ENCODE assay signal across 20 mouse cellular contexts in genomic region chr8:124608972-124609353, GRCm38 (mm10). TPM values are rescaled to one million over a fixed set of nuclear protein-coding genes. Genes with fewer than 3 reads are reported as not detected.
DNase-seq lines count a peak whose midpoint lies in the region; ATAC-seq and TF ChIP-seq lines count a peak whose summit lies in the region.
"Had no signal": no experiment of that assay in that cellular context is flagged by ENCODE, and none has a peak within 500 bp of the region (broad histone marks: within the 10 kb centered on the region; RNA-seq: fewer than 3 reads in every experiment).

No protein-coding gene starts in this region.

- no peak overlapping the region for H3K4me3 ChIP-seq in heart, postnatal 0 days (ENCODE audit: low read depth, low read length)
- no peak overlapping the region for H3K4me3 ChIP-seq in MEL (ENCODE audit: control insufficient read depth in 1 of 2, insufficient read depth in 1 of 2, low read depth in 2 of 2, low read length in 2 of 2)
- H3K4me3 ChIP-seq: forebrain, embryonic 13.5 days; midbrain, embryonic 10.5 days; myocyte; neural tube, embryonic 13.5 days had no signal

- H3K4me1 ChIP-seq in heart, postnatal 0 days (ENCODE audit: control insufficient read depth, insufficient read depth) = no peaks in the 10 kb centered on the region
- no peaks in the 10 kb centered on the region for H3K4me1 ChIP-seq in MEL (ENCODE audit: control insufficient read depth in 1 of 2, insufficient read depth in 2 of 2, low read length in 2 of 2)
- H3K4me1 ChIP-seq: forebrain, embryonic 13.5 days; midbrain, embryonic 10.5 days had no signal

- no peaks in the 10 kb centered on the region for H3K36me3 ChIP-seq in heart, postnatal 0 days (replicated peaks; ENCODE audit: control insufficient read depth, insufficient read depth, low read length)
- no peaks in the 10 kb centered on the region for H3K36me3 ChIP-seq in MEL (ENCODE audit: control insufficient read depth in 1 of 2, insufficient read depth in 2 of 2, low read length in 2 of 2)
- H3K36me3 ChIP-seq: midbrain, embryonic 10.5 days; neural tube, embryonic 13.5 days had no signal

- H3K27ac ChIP-seq in heart, postnatal 0 days (ENCODE audit: low read depth) = peak overlapping the region; percentile 37; the same call in 1 of the 2 replicates
- no peak overlapping the region for H3K27ac ChIP-seq in MEL (ENCODE audit: control insufficient read depth, low read depth, low read length)
- H3K27ac ChIP-seq: forebrain, embryonic 13.5 days; midbrain, embryonic 10.5 days; neural tube, embryonic 13.5 days had no signal

- no peak overlapping the region for H3K4me2 ChIP-seq in heart, postnatal 0 days (ENCODE audit: low read depth, low read length)
- H3K4me2 ChIP-seq: forebrain, embryonic 13.5 days; neural tube, embryonic 13.5 days had no signal

- no peak overlapping the region for H3K9ac ChIP-seq in heart, postnatal 0 days (replicated peaks; ENCODE audit: low read depth, low read length)
- peak overlapping the region; percentile 13; the same call in 1 of the 2 replicates for H3K9ac ChIP-seq in MEL (ENCODE audit: control insufficient read depth, low read depth, low read length, poor library complexity, severe bottlenecking)
- H3K9ac ChIP-seq: forebrain, embryonic 13.5 days; neural tube, embryonic 13.5 days had no signal

- TF ChIP-seq CTCF in heart, postnatal 0 days (IDR thresholded peaks at IDR 0.05; ENCODE audit: low read depth) = no peak
- TF ChIP-seq CTCF in MEL (IDR thresholded peaks at IDR 0.05 in 2 of 3, conservative IDR thresholded peaks at IDR 0.05 in 1 of 3; ENCODE audit: control insufficient read depth in 1 of 3, insufficient read depth in 1 of 3, low read depth in 2 of 3, low read length in 3 of 3, poor library complexity in 1 of 3, severe bottlenecking in 1 of 3) = no peak

- ATAC-seq in heart, postnatal 0 days (ENCODE audit: insufficient read depth, low read depth) = no peak
- ATAC-seq: CD4-positive, CD25-positive, alpha-beta regulatory T cell, adult 4 months; forebrain, embryonic 13.5 days; midbrain, embryonic 16.5 days had no signal

- H3K9me3 ChIP-seq in heart, postnatal 0 days (replicated peaks; ENCODE audit: control insufficient read depth, low read length) = no peaks in the 10 kb centered on the region
- no peaks in the 10 kb centered on the region for H3K9me3 ChIP-seq in MEL (replicated peaks; ENCODE audit: insufficient read depth, low read length)
- H3K9me3 ChIP-seq: forebrain, embryonic 13.5 days; midbrain, embryonic 10.5 days; neural tube, embryonic 13.5 days had no signal

- TF ChIP-seq POLR2A in MEL (IDR thresholded peaks at IDR 0.05; ENCODE audit: control insufficient read depth in 1 of 2, insufficient read depth in 1 of 2, low read depth in 1 of 2, low read length in 2 of 2, poor library complexity in 1 of 2) = no peak

- H3K79me2 ChIP-seq in MEL (ENCODE audit: control insufficient read depth, insufficient read depth, low read length, poor library complexity) = no peaks in the 10 kb centered on the region

- 0 out of 2 replicates have a peak, but pooled peaks cover 1% of the 10 kb centered on the region for H3K27me3 ChIP-seq in heart, postnatal 0 days (ENCODE audit: control insufficient read depth, insufficient read depth, low read length)
- H3K27me3 ChIP-seq in MEL (ENCODE audit: control insufficient read depth in 1 of 2, insufficient read depth in 2 of 2, low read length in 2 of 2) = peaks cover 5 to 6% of the 10 kb centered on the region in 2 experiments; a peak in 3 of 4 replicates
- H3K27me3 ChIP-seq: neural tube, embryonic 13.5 days had no signal

- no peak for TF ChIP-seq RAD21 in MEL (IDR thresholded peaks at IDR 0.05; ENCODE audit: low read depth, low read length)

- WGBS in heart, postnatal 0 days = 64% methylated on average over 9 of the region's 9 CpGs

- DNase-seq in cerebellum, adult 9-10 months = peak; percentile 46
- DNase-seq in cerebellum, postnatal 4 days (ENCODE audit: low spot score in 2 of 2) = no peak
- no peak for DNase-seq in heart, postnatal 0 days (ENCODE audit: low spot score)
- no peak for DNase-seq in heart, adult 8-10 months (ENCODE audit: low spot score)
- peak; percentile 48 for DNase-seq in kidney, postnatal 10 days
- no peak for DNase-seq in kidney, postnatal 25 days
- DNase-seq in MEL (ENCODE audit: low read depth, low spot score) = no peak
- DNase-seq in thymus, postnatal 0 days (ENCODE audit: low spot score) = no peak
- DNase-seq: right cerebral cortex, postnatal 25 days; spleen, adult 18-20 months had no signal

- no peak for TF ChIP-seq EP300 in heart, postnatal 0 days (IDR thresholded peaks at IDR 0.05; ENCODE audit: low read depth)
- no peak for TF ChIP-seq EP300 in MEL (IDR thresholded peaks at IDR 0.05; ENCODE audit: low read depth in 1 of 2, low read length in 2 of 2)

TF ChIP-seq in MEL, 35 proteins besides CTCF, POLR2A, EP300 and RAD21:
- TF ChIP-seq CHD2 (IDR thresholded peaks at IDR 0.05; ENCODE audit: low read length) (no peak), GABPA (IDR thresholded peaks at IDR 0.05; ENCODE audit: low read depth, low read length) (no peak), MEF2A (IDR thresholded peaks at IDR 0.05; ENCODE audit: extremely low read depth, insufficient replicate concordance, low read depth, low read length, poor library complexity, severe bottlenecking) (no peak), KAT2A (conservative IDR thresholded peaks at IDR 0.05; ENCODE audit: low read depth, low read length) (no peak), MYC (IDR thresholded peaks at IDR 0.05; ENCODE audit: low read depth, low read length) (no peak), MAFK (IDR thresholded peaks at IDR 0.05; ENCODE audit: borderline replicate concordance, low read depth, low read length) (no peak), MXI1 (IDR thresholded peaks at IDR 0.05; ENCODE audit: low read depth, low read length) (no peak), BHLHE40 (IDR thresholded peaks at IDR 0.05; ENCODE audit: borderline replicate concordance, low read depth, low read length) (no peak), UBTF (IDR thresholded peaks at IDR 0.05; ENCODE audit: borderline replicate concordance, insufficient read depth, low read depth, low read length) (no peak), ZNF384 (IDR thresholded peaks at IDR 0.05; ENCODE audit: low read depth, low read length) (no peak), USF2 (IDR thresholded peaks at IDR 0.05; ENCODE audit: borderline replicate concordance in 1 of 2, insufficient read depth in 1 of 2, low read depth in 1 of 2, low read length in 2 of 2) (no peak), SIN3A (IDR thresholded peaks at IDR 0.05; ENCODE audit: low read length) (no peak), CHD1 (IDR thresholded peaks at IDR 0.05; ENCODE audit: low read depth, low read length) (no peak), GATA1 (IDR thresholded peaks at IDR 0.05; ENCODE audit: low read depth, low read length) (no peak), ZMIZ1 (IDR thresholded peaks at IDR 0.05; ENCODE audit: low read depth, low read length) (no peak), MYB (IDR thresholded peaks at IDR 0.05; ENCODE audit: low read depth, low read length) (no peak), TCF12 (IDR thresholded peaks at IDR 0.05; ENCODE audit: low read depth, low read length) (no peak)
TF ChIP-seq in MEL: peak in this region for 0.

RNA-seq across cellular contexts. Expression of gene Capn9, which starts 33.1 kb away (rescaled TPM):
- not detected in 2 replicates for total RNA-seq in heart, postnatal 0 days (2014; rRNA removed; ENCODE audit: low replicate concordance)
- 0.26 and 0.33 TPM in 2 replicates for polyA plus RNA-seq in heart, postnatal 0 days (2015; fragmentation: Nextera tagmentation; extraction: Ambion mirVana)
- total RNA-seq in heart, adult 8-10 months (2022) = not detected
- total RNA-seq in MEL (2012; rRNA removed) = not detected in 2 replicates
- not detected for polyA plus RNA-seq in MEL (2012; ENCODE audit: insufficient read depth in 1 of 2, insufficient read length in 2 of 2, low read depth in 1 of 2, low replicate concordance in 2 of 2, missing spikeins in 1 of 2)
- 0.14 and 0.37 TPM in 2 replicates for polyA plus RNA-seq in thymus, postnatal 0 days (2015; fragmentation: Nextera tagmentation; extraction: Ambion mirVana)
- total RNA-seq: gastrocnemius, adult 18-20 months; liver, adult 2 months had no signal
- polyA plus RNA-seq: CD4-positive, CD25-positive, alpha-beta regulatory T cell, adult 4 months; hindbrain, embryonic 11.5 days; limb, embryonic 11.5 days; liver, adult 2 months; midbrain, embryonic 10.5 days had no signal

RNA-seq across cellular contexts. Expression of gene Agt, which starts 39.5 kb away (rescaled TPM):
- 1.4 and 20.8 TPM in 2 replicates for total RNA-seq in heart, postnatal 0 days (2014; rRNA removed; ENCODE audit: low replicate concordance)
- 5.5 and 5.7 TPM in 2 replicates for polyA plus RNA-seq in heart, postnatal 0 days (2015; fragmentation: Nextera tagmentation; extraction: Ambion mirVana)
- total RNA-seq in heart, adult 8-10 months (2022) = 1 to 10 TPM; 4.7 to 6.6 (median 6.0) TPM
- total RNA-seq in MEL (2012; rRNA removed) = not detected in 2 replicates
- polyA plus RNA-seq in MEL (2012; ENCODE audit: insufficient read depth in 1 of 2, insufficient read length in 2 of 2, low read depth in 1 of 2, low replicate concordance in 2 of 2, missing spikeins in 1 of 2) = not detected
- 2.1 and 2.7 TPM in 2 replicates for polyA plus RNA-seq in thymus, postnatal 0 days (2015; fragmentation: Nextera tagmentation; extraction: Ambion mirVana)
- polyA plus RNA-seq: CD4-positive, CD25-positive, alpha-beta regulatory T cell, adult 4 months; forebrain, embryonic 13.5 days; limb, embryonic 11.5 days; midbrain, embryonic 10.5 days had no signal

RNA-seq across cellular contexts. Expression of gene 2310022B05Rik, which starts 54.2 kb away (rescaled TPM):
- 144 and 164 TPM in 2 replicates for total RNA-seq in heart, postnatal 0 days (2014; rRNA removed; ENCODE audit: low replicate concordance)
- polyA plus RNA-seq in heart, postnatal 0 days (2015; fragmentation: Nextera tagmentation; extraction: Ambion mirVana) = 29.8 and 30.7 TPM in 2 replicates
- total RNA-seq in heart, adult 8-10 months (2022) = 10 to 100 TPM; 42.8 to 61.1 (median 50.7) TPM
- total RNA-seq in MEL (2012; rRNA removed) = 5.7 and 6.2 TPM in 2 replicates
- 10 to 100 TPM in 1 of 2 experiments, not detected in 1; 27.0 TPM for polyA plus RNA-seq in MEL (2012; ENCODE audit: insufficient read depth in 1 of 2, insufficient read length in 2 of 2, low read depth in 1 of 2, low replicate concordance in 2 of 2, missing spikeins in 1 of 2)
- 6.7 and 6.9 TPM in 2 replicates for polyA plus RNA-seq in thymus, postnatal 0 days (2015; fragmentation: Nextera tagmentation; extraction: Ambion mirVana)

Comparison
In these comparisons a context has a peak if more than half of its experiments do, and no peak if none do; other contexts are left out.
1. DNase-seq: peak in cerebellum, adult 9-10 months (single experiment) and kidney, postnatal 10 days (single experiment); none in cerebellum, postnatal 4 days (0 of 2), heart, postnatal 0 days (single experiment), heart, adult 8-10 months (single experiment), kidney, postnatal 25 days (0 of 2), MEL (single experiment) and thymus, postnatal 0 days (single experiment).